Mouse (Mus musculus) layer of hippocampus, adult 9-11 months (tissue): ENCODE results near the gene Parp8.
"Not testable (repeated sequence)": the region's sequence is repeated elsewhere in the genome, so short reads cannot be mapped to it uniquely, and the experiment has no call there.

Experiments used
- DNase-seq: peaks from one replicate; pipeline ENCODE4 v3.0.0; 2022

Parp8 gene

GRCm38 (mm10) chr13:116958776-116959589, 66.4 kb downstream of the Parp8 start:
- no peak for DNase-seq

- DNase-seq: no peak
These were observed 67.8 kb downstream of the Parp8 start for GRCm38 (mm10) chr13:116957577-116957976.

- no peak for DNase-seq
These were observed 74.0 kb downstream of the Parp8 start for GRCm38 (mm10) chr13:116951336-116951735.

GRCm38 (mm10) chr13:116949527-116949926, 75.8 kb downstream of the Parp8 start:
- DNase-seq: no peak

GRCm38 (mm10) chr13:116949056-116949455, 76.3 kb downstream of the Parp8 start:
- no peak for DNase-seq

GRCm38 (mm10) chr13:116948299-116948659, 77.1 kb downstream of the Parp8 start:
- no peak for DNase-seq

- DNase-seq: no peak
These were observed 77.6 kb downstream of the Parp8 start for GRCm38 (mm10) chr13:116947611-116948298.

GRCm38 (mm10) chr13:116946566-116946965, 78.8 kb downstream of the Parp8 start:
- no peak for DNase-seq

GRCm38 (mm10) chr13:116941280-116942015, 83.9 kb downstream of the Parp8 start:
- no peak for DNase-seq

GRCm38 (mm10) chr13:116940761-116941160, 84.6 kb downstream of the Parp8 start:
- no peak for DNase-seq

- not testable (repeated sequence) for DNase-seq
These were observed 88.3 kb downstream of the Parp8 start for GRCm38 (mm10) chr13:116937019-116937418.

GRCm38 (mm10) chr13:116917387-116917930, 107.9 kb downstream of the Parp8 start:
- no peak for DNase-seq

GRCm38 (mm10) chr13:116908284-116908683, 117.1 kb downstream of the Parp8 start:
- DNase-seq: no peak

GRCm38 (mm10) chr13:116903394-116903793, 121.9 kb downstream of the Parp8 start:
- no peak for DNase-seq

GRCm38 (mm10) chr13:116898395-116898794, 126.9 kb downstream of the Parp8 start:
- no peak for DNase-seq

- no peak for DNase-seq
These were observed 127.6 kb downstream of the Parp8 start for GRCm38 (mm10) chr13:116897711-116898110.

- no peak for DNase-seq
These were observed 140.9 kb downstream of the Parp8 start for GRCm38 (mm10) chr13:116884422-116884942.

- no peak for DNase-seq
These were observed 143.1 kb downstream of the Parp8 start for GRCm38 (mm10) chr13:116882226-116882625.

- no peak for DNase-seq
These were observed 145.7 kb downstream of the Parp8 start for GRCm38 (mm10) chr13:116879580-116880192.

- DNase-seq: no peak
These were observed 155.1 kb downstream of the Parp8 start for GRCm38 (mm10) chr13:116870221-116870620.

- peak; percentile 22 for DNase-seq
These were observed 181.4 kb downstream of the Parp8 start for GRCm38 (mm10) chr13:116843937-116844336.

GRCm38 (mm10) chr13:116830984-116831383, 194.4 kb downstream of the Parp8 start:
- DNase-seq: no peak

GRCm38 (mm10) chr13:116829015-116829414, 196.3 kb downstream of the Parp8 start:
- no peak for DNase-seq
